Mouse (Mus musculus) layer of hippocampus, postnatal 10 days (tissue): Measurements from ENCODE around the gene Plpp6. TPM values are rescaled to one million over a fixed set of nuclear protein-coding genes. Genes with fewer than 3 reads are reported as not detected.
A peak's percentile ranks its signal among the peaks of the same experiment; 100 is the strongest.
"Not testable (repeated sequence)": the region's sequence is repeated elsewhere in the genome, so short reads cannot be mapped to it uniquely, and the experiment has no call there.

Experiments
- DNase-seq, 2 experiments: peaks; one replicate each; pipeline ENCODE4 v3.0.0; 2021; ENCODE audit warnings: low spot score in 2 of 2
- total RNA-seq, 2 experiments: library from RNA; stranded (reverse); gene quantifications; 2 replicates each; pipeline ENCODE4 v1.2.3; 2021

The Plpp6 gene
- total RNA-seq, 2 experiments from 2014 or later = 31.0 to 36.5 TPM

GRCm38 (mm10) chr19:28982617-28983016 is 18.9 kb downstream of the Plpp6 start:
- no peak for DNase-seq

- no peak for DNase-seq
Measured at GRCm38 (mm10) chr19:28989515-28989914, 25.8 kb downstream of the Plpp6 start.

GRCm38 (mm10) chr19:28990194-28990589 is 26.4 kb downstream of the Plpp6 start, which contains the start of gene Cdc37l1:
Cdc37l1 (plus strand) TSS chr19:28990352.
- DNase-seq = peak; percentile 96 to 97

- no peak for DNase-seq
Measured at GRCm38 (mm10) chr19:28990590-28991221, 27.0 kb downstream of the Plpp6 start.

GRCm38 (mm10) chr19:28991391-28991790 is 27.6 kb downstream of the Plpp6 start:
- no peak for DNase-seq

- peak in 1 of 2 experiments; percentile 31 for DNase-seq
Measured at GRCm38 (mm10) chr19:28994870-28995269, 31.1 kb downstream of the Plpp6 start.

- DNase-seq = no peak
Measured at GRCm38 (mm10) chr19:28995366-28995765, 31.6 kb downstream of the Plpp6 start.

GRCm38 (mm10) chr19:28997976-28998630 is 34.4 kb downstream of the Plpp6 start:
- DNase-seq = no peak

GRCm38 (mm10) chr19:29000321-29000720 is 36.6 kb downstream of the Plpp6 start:
- not testable (repeated sequence) for DNase-seq

- no peak for DNase-seq
Measured at GRCm38 (mm10) chr19:29008069-29008706, 44.4 kb downstream of the Plpp6 start.

- no peak for DNase-seq
Measured at GRCm38 (mm10) chr19:29009046-29009445, 45.3 kb downstream of the Plpp6 start.

- no peak for DNase-seq
Measured at GRCm38 (mm10) chr19:29011355-29011990, 47.7 kb downstream of the Plpp6 start.

GRCm38 (mm10) chr19:29014466-29015055 is 50.8 kb downstream of the Plpp6 start:
- DNase-seq = no peak

GRCm38 (mm10) chr19:29015410-29016203 is 51.9 kb downstream of the Plpp6 start:
- no peak for DNase-seq

GRCm38 (mm10) chr19:29016204-29016765 is 52.5 kb downstream of the Plpp6 start:
- DNase-seq = no peak

Other genes with a start within 250 kb of the Plpp6 start
- gene Slc1a1, start 128.9 kb upstream of the Plpp6 start, total RNA-seq = 100 to 1,000 TPM; 103 to 104 TPM
- 1 to 10 TPM; 4.2 to 9.8 TPM for gene 4430402I18Rik, start 3.8 kb downstream of the Plpp6 start, total RNA-seq
- gene Cdc37l1, start 26.4 kb downstream of the Plpp6 start, total RNA-seq = 10 to 100 TPM; 75.1 to 84.3 TPM
- 10 to 100 TPM; 40.4 to 46.4 TPM for gene Ak3, start 84.0 kb downstream of the Plpp6 start, total RNA-seq
- gene Rcl1, start 137.4 kb downstream of the Plpp6 start, total RNA-seq = 10 to 100 TPM; 17.8 to 20.7 TPM